Mouse (Mus musculus) kidney, postnatal 10 days (tissue): Measurements from ENCODE around the gene Retn.

Source experiments
- DNase-seq: peaks from one replicate; pipeline ENCODE4 v3.0.0; 2021; ENCODE audit warnings: mixed read lengths

Retn gene

DNA sequence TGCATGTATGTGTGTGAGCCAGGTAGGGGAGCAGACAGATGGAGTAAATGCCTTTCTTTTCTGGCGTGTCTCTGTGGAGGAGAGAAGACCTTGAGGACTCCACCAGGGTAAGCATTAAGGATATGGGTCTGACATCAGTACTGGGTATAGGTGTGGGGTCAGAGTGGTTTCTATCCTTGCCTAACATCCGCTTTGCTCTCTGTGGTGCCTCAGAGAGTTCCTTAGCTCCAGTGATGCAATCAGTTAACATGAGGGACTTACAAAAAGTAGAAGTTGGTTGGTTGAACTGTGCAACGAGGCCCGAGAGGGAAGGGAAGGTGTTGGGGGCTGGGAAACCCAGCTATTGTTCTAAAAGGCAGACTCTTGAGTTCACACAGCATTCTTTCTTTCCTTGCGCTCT lies 8.8 kb downstream of the Retn start:
- DNase-seq, result no peak

- DNase-seq, result no peak
These were observed 9.9 kb downstream of the Retn start, which contains the start of gene Mcemp1 for GRCm38 (mm10) chr8:3665507-3665906. TSS of gene Mcemp1 (plus strand) at chr8:3665754.

DNA sequence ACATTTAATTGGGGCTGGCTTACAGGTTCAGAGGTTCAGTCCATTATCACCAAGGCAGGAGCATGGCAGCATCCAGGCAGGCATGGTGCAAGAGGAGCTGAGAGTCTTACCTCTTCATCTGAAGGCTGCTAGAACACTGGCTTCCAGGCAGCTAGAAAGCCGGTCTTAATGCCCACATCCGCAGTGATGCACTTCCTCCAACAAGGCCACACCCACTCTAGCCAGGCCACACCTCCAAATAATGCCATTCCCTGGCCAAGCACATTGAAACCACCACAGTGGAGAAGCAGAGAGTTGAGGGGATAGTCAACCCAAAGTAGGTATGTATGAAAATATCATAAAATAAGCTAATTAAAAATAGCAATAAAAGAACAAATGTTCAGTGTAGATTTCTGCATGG lies 14.8 kb downstream of the Retn start:
- no peak for DNase-seq

GRCm38 (mm10) chr8:3671980-3672491 lies 16.5 kb downstream of the Retn start, which contains the start of gene Fcor:
TSS of gene Fcor (minus strand) at chr8:3672362.
- peak; percentile 89 for DNase-seq

- DNase-seq, result no peak
These were observed 19.1 kb downstream of the Retn start for GRCm38 (mm10) chr8:3674671-3675070.

- DNase-seq, result peak; percentile 96
These were observed 20.8 kb downstream of the Retn start, which contains the start of gene Trappc5 for GRCm38 (mm10) chr8:3676131-3676992. TSS of gene Trappc5 (plus strand) at chr8:3676299.

- no peak for DNase-seq
These were observed 21.5 kb downstream of the Retn start for GRCm38 (mm10) chr8:3676993-3677579.

GRCm38 (mm10) chr8:3678831-3679230 lies 23.3 kb downstream of the Retn start:
- DNase-seq, result no peak

DNA sequence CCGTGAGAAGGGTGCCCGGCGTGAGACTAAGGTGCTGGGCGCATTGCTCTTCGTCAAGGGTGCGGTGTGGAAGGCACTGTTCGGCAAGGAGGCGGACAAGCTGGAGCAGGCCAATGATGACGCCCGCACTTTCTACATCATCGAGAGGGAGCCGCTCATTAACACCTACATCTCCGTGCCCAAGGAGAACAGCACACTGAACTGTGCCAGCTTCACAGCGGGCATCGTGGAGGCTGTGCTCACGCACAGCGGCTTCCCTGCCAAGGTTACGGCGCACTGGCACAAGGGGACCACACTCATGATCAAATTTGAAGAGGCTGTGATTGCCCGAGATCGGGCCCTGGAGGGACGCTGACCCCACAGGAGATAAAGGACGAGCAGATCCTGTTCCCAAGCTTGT lies 23.7 kb downstream of the Retn start:
- DNase-seq, result no peak

DNA sequence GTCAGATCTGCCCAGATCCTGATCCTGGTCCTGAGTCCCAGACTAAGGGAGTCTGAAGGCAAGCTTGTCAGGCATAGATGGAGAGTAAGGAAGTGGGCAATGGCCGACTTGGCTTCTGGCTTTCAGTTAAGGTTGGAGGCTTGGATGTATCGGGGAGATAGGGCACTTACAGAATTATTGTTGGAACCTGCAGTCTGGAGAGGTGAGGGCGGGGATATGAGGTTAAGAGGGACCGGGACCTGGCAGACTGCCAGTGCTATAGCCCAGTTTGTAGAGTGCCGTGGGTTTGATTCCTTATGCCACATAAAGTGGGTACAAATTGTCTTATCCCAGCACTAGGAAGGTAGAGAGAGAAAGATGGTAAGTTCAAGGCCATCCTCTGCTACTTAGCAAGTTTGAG lies 24.1 kb downstream of the Retn start:
- DNase-seq, result no peak

GRCm38 (mm10) chr8:3682435-3682834 lies 26.9 kb downstream of the Retn start:
- no peak for DNase-seq

DNA sequence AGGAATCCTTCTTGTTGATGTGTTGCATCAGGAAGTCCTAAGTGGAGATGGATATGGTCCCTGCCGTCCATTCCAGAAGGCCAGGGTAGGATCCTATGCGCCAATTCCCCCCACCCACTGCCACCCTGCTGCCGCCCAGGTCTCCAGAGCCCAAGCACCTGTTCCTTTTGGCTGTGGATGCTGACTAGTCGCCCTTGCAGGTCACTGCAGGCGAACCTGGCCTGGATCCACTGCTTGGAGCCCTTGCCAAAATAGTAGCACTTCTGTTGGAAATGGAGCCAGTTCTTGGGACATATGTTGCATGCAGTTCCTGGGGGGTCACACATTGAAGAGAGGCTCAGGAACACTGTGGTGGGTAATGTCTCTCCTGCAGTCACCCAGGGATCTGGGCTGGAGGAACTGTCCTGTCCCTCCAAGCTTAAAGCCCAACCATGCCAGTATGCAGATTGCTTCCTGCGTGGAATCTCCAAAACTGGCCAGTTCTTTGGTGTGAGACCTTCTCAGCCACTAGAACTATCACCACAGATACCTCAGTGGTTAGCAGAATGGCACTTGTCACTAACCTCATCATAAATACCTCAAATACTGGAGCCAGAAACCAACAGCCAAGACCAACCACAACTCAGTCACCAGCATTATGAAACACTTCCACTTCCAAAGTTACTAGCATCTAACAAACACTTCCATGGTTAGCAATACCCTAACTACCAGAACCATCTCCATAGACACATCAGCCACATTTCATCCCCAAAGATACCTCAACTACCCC lies 28.0 kb downstream of the Retn start:
- DNase-seq, result no peak

DNA sequence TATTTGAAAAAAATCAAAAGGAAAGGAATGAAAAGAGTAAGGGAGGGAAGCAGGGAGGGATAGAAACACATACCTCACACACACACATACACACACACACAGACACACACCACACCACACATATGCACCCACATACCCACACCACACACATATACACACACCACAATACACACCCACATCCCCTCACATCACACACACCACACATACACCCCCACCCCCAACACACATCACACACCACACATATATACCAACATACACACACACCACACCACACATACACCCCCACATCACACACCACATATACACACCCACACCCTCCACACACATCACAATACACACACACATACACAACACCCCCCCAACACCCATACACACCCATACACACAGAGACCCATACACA lies 29.0 kb downstream of the Retn start:
- no peak for DNase-seq

DNA sequence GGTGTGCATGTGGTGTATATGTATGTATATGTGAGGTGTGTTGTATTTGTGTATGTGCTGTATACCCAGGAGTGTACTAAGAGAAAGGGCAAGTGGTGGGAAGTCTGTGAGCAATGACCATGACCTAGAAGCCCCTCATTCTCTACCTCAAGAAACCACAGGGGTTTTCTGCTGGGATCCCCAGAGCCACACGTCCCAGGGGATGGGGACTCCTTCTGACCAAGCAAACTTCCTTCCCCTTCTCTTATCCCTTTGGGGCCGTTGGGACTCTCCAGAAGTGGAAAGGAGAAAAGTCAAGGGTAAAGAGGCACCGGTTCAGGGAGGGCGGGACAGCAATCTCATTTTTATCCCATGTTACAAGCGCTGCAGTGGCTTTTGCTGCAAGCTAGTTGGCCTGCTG lies 29.9 kb downstream of the Retn start:
- DNase-seq, result no peak

DNA sequence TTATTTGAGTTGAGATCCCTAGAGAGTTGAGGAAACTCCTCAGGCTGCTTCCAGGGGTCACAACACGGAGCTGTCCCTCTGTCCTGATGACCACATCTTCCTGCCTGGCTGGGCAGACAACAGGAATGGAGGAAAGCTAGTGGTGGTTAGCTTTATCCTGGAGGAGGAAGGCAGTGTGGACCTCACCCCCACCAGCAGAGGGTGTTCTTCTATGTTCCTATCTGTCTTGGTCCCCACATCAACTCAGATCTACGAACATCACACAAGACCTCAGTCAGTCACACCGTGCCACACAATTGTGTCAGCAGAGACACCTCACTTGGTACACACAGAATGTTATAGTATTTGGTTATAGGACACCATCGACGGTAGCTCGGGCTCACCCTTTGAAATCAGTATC lies 32.0 kb downstream of the Retn start:
- no peak for DNase-seq

- DNase-seq, result no peak
These were observed 35.2 kb downstream of the Retn start for GRCm38 (mm10) chr8:3690774-3691173.

DNA sequence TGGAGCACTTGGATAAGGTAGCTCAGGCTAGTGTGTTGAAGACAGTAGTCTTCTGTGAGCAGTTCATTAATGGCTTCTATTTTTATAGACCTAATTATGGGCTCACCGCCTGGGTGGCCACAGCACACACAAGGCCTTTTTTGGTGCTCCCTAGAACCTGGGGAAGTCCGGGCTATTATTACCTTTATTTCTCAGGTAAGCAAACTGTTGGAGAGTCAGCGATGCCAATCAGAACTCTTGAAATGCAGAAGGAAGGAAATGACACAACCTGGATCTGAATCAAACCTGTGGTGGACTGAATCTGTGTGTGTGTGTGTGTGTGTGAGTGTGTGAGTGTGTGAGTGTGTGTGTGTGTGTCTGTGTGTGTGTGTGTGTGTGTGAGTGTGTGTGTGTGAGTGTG lies 38.6 kb downstream of the Retn start, which contains the start of gene Fcer2a:
Gene Fcer2a, minus strand, starts transcription at position 55 of the 400 bp plus-strand sequence.
- no peak for DNase-seq

GRCm38 (mm10) chr8:3701491-3701890 lies 45.9 kb downstream of the Retn start:
- no peak for DNase-seq

GRCm38 (mm10) chr8:3705711-3706110 lies 50.1 kb downstream of the Retn start:
- DNase-seq, result peak; percentile 31

DNA sequence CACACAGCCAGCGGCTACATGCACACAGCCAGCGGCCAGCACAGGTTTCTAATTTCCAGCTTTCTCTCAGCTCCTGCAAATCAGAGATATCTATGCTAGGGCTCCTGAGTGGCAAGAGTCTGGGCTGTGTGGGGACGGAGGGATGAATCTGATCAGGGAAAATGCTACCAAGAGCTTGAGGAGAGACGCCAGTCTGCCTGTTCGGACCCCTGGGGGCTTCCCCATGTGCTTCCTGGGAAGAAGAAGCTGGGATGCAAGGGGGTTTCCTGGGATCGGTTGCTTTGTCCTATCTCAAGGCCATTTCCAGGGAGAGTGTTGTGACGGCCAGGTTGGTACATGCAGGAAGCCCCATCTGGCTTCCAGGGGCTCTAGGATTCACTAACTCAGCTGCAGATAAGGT lies 52.0 kb downstream of the Retn start:
- no peak for DNase-seq
